Mouse (Mus musculus) left cerebral cortex, adult 11 months (tissue): Measurements from ENCODE around the gene Klhl20.
A peak's percentile ranks its signal among the peaks of the same experiment; 100 is the strongest.
"Not testable (repeated sequence)": the region's sequence is repeated elsewhere in the genome, so short reads cannot be mapped to it uniquely, and the experiment has no call there.

ENCODE experiments used
- DNase-seq: peaks from one replicate; pipeline ENCODE4 v3.0.0; 2022; ENCODE audit warnings: low spot score

Klhl20 gene

GRCm38 (mm10) chr1:161130726-161131664 is at the start of gene Klhl20:
TSS of gene Klhl20 (minus strand) at chr1:161131511.
- DNase-seq = peak; percentile 86

DNA sequence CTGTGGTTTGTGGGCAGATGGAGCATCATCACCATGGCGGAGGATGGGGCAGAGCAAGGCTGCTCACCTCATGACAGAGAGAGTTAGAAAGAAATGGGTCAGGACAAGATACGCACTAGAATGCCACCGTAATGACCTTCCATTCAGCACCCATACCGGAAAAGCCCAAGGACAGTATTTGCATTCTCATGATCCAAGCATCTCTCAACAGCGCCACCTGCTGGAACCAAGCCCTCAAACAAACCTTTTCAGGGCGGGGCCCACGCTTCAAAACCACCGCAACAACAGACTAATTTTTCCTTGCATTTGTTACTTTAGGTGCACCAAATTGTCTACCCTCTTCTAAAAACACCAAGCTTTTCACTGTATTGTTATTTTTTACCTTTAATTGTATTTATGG is 49.4 kb upstream of the Klhl20 start:
- DNase-seq = peak; percentile 25

DNA sequence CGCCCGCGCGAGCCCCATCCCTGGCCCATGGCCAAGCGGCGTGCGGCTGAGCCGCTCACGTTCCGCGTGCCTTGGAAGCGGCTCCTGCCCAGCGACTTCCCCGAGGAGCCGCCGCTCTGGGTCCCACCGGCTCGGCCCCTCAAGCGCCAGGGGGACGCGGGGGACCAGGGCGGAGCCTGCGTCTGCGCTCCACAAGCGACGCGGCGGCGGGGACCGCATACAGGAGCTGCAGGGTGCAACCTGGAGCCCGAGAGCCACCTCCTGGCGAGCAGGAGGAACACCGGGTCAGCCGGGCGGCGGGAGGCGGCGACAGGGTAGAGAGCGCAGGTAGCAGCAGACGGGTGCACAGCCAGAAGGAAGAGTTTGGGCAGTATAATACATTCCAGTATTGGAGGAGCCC is 39.3 kb upstream of the Klhl20 start:
- peak; percentile 46 for DNase-seq

- DNase-seq = no peak
These were observed 29.0 kb upstream of the Klhl20 start for GRCm38 (mm10) chr1:161160266-161160665.

GRCm38 (mm10) chr1:161159214-161159613 is 27.9 kb upstream of the Klhl20 start, which contains the start of gene Tex50:
TSS of gene Tex50 (minus strand) at chr1:161159314.
- DNase-seq = no peak

DNA sequence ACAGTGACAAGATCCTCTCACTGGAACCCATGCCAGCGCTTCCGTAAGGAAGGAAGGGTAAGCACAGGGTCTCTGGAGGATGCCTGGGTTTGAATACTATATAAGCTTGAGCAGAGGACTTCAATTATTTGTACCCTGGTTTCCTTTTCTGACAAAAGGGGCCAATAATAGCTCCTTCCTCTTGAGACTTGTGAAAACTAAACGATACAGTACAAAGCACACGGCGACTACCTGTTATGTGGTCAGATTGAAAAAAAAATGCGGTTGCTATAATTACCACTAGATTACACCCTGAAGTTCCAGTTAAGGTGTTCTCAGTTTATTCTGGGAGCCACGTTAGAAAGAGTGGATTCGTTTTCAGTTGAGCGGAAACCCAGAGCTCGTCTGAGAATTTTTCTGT is 25.2 kb upstream of the Klhl20 start:
- DNase-seq = no peak

GRCm38 (mm10) chr1:161151098-161151497 is 19.8 kb upstream of the Klhl20 start:
- no peak for DNase-seq

- DNase-seq = no peak
These were observed 16.6 kb upstream of the Klhl20 start for GRCm38 (mm10) chr1:161147888-161148287.

DNA sequence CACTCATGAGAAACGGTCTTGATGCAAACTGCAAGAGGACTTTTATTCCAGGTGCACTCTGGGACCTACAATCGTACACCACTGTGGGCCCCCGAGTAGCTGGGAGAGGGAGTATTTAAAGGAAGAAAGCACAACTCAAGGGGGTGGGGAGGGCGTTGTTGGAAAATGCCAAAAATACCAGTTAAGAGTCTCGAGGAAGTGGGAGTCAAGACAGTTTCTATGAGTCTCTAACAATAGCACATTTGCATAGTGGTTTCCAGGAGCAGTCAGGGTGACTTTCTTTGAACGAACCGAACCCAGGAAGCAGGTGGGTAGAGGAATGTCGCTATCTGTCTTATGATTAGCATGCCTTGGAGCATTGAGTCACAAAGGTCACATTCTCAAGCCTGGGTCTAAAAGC is 14.3 kb upstream of the Klhl20 start:
- DNase-seq = not testable (repeated sequence)

DNA sequence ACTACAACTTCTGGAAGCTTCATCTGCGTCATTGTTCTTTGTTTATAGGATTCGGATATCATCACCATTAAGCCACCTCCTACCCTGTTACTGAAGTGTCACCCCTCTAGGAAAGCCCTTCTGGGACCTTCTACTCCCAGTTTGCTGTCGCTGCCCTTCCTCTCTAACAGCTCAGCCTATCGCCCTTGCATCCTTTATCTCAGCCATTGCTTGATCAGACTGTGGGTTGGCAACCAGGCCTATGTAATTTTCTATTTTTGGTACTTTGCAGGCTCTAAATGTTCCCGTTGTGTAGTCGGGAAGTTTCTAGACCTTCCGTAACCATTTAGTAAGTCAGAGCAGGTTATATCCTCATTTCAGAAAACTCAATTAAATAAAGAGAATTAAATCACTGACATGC is 11.9 kb upstream of the Klhl20 start:
- no peak for DNase-seq

- peak; percentile 63 for DNase-seq
These were observed 11.3 kb upstream of the Klhl20 start, which contains the start of gene Ankrd45 for GRCm38 (mm10) chr1:161142531-161143159. TSS of gene Ankrd45 (plus strand) at chr1:161142691.

DNA sequence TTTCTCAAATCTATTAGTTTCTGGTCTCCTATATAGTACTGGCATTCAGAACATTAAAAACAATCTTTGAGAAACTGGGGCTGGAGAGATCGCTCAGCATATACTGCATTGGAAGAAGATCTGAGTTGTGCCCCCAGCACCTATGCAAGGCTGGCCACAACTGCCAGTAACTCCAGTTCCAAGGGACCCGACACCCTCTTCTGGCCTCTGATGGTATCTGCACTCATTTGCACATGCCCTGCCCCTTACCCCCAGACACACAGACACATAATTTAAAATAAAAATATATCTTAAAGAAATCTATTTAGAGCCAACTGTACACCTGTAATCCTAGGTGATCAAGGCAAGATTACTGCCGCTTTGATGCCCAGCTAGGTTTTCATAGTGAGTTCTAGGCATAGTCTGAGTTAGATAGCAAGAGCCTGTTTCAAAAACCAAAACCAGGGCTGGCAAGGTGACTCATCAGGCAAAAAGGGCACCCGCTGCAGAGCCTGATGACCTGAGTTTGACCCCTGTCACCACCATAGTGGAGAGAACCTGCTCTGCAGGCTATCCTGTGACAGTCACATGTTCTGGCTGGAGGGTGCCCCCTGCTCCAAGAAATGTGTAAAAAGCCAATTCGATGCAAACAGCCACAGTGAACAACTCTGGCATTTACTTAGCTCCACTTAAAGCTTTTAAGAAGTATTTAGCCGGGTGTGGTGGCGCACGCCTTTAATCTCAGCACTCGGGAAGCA is 8.9 kb upstream of the Klhl20 start:
- DNase-seq = no peak

DNA sequence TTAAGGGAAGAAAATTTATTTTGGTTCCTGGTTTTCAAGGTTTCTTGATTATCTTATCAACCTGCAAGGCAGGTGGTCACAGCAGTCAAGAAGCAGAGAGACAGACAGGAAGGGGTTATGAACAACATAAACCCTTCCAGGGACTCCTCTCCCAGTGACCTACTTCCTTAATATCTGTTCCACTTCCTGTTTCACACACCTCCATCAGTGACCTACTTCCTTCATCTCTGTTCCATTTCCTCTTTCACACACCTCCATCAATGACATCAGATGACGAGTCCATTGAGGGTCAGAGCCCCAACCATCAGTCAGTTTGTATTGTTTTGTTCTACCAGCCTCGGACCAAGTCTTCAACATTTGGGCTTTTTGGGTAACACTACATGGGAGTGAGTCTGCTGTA is 8.2 kb upstream of the Klhl20 start:
- no peak for DNase-seq

DNA sequence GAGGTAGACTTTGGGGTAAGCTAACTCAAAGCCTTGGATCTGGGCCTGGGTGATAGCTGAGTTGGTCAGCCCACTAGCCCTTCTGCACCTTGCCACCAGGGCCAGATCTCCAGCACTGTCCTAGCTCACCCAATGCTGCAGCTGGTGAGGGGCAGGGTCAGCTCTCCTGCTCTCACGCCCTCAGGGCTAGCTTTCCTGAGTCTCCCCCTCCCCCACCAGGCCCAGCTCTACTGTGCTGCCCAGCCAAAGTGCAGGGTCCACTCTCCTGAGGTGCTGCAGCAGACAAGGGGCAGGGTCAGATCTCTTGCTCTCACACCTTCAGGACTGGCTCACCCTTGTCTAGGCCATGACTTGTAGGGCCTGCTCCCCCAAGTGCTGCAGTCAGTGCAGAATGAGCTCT is 4.8 kb downstream of the Klhl20 start:
- DNase-seq = no peak

DNA sequence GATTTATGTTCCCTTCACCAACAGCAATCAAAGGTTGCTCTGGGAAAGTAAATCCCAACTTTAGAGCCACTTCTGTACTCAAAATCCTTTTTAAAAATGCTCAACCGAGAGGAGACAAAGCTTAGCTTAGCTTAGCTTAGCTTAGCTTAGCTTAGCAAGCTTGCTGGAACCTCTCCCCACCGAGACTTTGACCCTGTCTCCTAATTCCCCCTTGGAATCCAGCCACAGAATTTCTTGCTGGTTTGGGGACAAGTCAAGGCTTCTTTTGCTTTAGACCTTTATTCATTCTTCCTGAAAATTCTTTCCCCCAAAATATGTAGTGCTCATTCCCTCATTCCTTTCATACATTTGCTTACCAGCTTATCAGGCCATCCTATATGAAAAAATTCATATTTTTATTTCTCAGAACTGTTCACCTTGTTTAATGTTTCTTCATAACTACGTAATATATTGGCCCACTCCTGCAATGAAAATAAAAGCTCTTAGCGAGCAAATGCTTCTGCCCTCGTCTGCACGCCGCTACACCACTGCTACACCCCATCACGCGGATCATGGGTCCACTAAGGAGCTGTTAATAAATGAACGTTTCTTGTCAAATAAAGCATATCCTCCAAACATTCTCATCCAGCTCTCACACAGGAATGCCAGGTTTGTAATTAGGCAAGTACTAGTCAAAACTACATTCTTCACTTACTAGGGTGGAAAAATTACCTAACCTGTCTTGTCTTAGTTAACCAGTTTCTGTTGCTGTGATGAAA is 8.5 kb downstream of the Klhl20 start:
- DNase-seq = no peak

GRCm38 (mm10) chr1:161114591-161114990 is 16.7 kb downstream of the Klhl20 start:
- no peak for DNase-seq

GRCm38 (mm10) chr1:161109216-161109615 is 22.1 kb downstream of the Klhl20 start:
- no peak for DNase-seq

GRCm38 (mm10) chr1:161103842-161104241 is 27.5 kb downstream of the Klhl20 start:
- DNase-seq = no peak

DNA sequence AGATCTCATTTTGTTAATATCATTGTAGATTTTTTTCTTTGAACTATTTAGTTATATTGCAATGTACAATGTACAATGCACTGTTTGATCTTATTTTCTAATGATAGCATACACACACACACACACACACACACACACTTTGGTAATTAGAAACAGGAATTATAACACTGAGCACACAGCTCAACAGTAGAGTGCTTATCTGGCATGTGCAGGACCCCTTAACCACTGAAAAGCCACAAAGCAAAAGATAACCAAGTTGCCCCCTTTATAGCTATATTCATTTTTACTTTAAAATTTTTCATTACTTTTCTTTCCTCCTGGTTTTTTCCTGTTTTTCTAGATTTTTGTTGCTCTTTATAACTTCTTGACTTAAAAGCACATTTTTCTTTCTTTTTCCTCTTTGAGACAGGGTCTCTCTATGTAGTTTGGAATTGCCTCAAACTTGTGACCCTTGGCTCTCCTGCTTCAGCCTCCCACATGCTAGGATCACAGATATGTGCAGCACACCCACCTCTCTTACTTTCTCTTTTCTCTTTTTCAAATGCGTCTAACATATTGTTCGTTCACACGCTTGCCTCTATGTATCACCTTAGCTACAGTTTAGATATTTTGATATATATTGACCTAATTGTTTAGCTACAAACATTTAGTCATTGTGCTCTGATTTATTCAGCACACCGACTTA is 31.4 kb downstream of the Klhl20 start:
- no peak for DNase-seq

GRCm38 (mm10) chr1:161077243-161077642 is 54.1 kb downstream of the Klhl20 start:
- no peak for DNase-seq

GRCm38 (mm10) chr1:161076238-161076637 is 55.1 kb downstream of the Klhl20 start:
- no peak for DNase-seq
